Mouse (Mus musculus): ENCODE data around the gene Chrm3.

DNA sequence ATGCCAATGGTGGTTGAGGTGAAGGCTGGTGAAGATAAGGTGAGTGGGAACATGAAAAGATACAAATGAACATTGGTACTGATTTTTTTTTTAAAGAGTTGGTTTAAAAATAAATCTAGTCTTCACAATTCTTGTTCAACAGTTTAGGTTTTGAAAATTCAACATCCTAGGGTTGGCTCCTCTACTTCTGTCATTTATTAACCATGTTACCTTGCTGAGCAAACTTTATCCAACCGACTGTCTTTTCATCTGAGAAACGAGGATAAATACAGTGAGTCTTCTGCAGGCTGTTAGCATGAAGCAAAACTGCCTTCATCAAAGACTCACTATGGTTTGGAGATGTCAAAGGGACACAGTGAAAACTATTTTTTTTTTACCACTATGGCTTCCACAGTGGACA, 123.0 kb downstream of the Chrm3 start:
- TF ChIP-seq CTCF (IDR thresholded peaks at IDR 0.05; ENCODE audit: insufficient read depth, low read length) (no peak), POLR2A (IDR thresholded peaks at IDR 0.05; ENCODE audit: borderline replicate concordance, extremely low read depth, low read depth, low read length) (no peak)

Data from lung, adult 2 months (tissue).